Mouse (Mus musculus) heart, adult 2 months (tissue): ENCODE results near the gene Tpt1.

ENCODE experiments used
- CTCF ChIP-seq: fragments of 200-600 bp; IDR thresholded peaks from 2 replicates; pipeline ENCODE4 v1.8.1; 2022; ENCODE audit warnings: antibody characterized with exemption, mild to moderate bottlenecking, moderate library complexity
- EP300 ChIP-seq: fragments of 200-500 bp; IDR thresholded peaks from 2 replicates; pipeline ENCODE4 v1.6.1; 2011; ENCODE audit warnings: low read depth, low read length, control low read depth; ENCODE audit not compliant: insufficient read depth
- POLR2A ChIP-seq: fragments of 200-500 bp; IDR thresholded peaks from 2 replicates; pipeline ENCODE4 v1.6.1; 2011; ENCODE audit warnings: mild to moderate bottlenecking, low read depth, low read length, control low read depth; ENCODE audit not compliant: insufficient read depth

DNA sequence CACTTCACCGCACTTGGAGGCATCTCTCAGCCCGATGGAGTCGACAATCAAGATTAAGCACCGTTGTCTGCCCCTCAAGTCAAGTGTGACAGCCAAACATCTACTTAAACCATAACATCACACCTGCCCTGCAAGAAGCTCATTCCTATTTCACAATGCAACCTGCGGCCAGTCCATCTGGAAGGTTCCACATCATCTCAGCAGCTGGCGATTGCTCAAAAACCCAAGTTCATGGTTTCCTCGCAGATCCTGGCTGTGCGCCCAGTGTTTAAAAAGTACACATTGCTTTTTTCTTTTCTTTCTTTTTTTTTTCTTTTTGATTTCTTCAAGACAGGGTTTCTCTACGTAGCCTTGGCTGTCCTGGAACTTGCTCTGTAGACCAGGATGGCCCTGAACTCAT lies 28.7 kb downstream of the Tpt1 start:
- no peak for TF ChIP-seq CTCF
- TF ChIP-seq POLR2A = no peak
- TF ChIP-seq EP300 = no peak
